Mouse (Mus musculus): ENCODE measurements at regions not wholly inside any gene's neighbourhood (a gene's known extent, or its start where the extent isn't known, plus 50 kb on each side); places are given as distances from the start of the nearest gene placed in this dataset.

GRCm38 (mm10) chr2:64860113-64860512 lies 164.7 kb downstream of the Grb14 start:
- DNase-seq (ENCODE audit: low spot score in 2 of 2), result no peak

- DNase-seq (ENCODE audit: low spot score in 2 of 2), result peak; percentile 64 to 75
Observed at GRCm38 (mm10) chr2:64853918-64854317, 170.9 kb downstream of the Grb14 start.

GRCm38 (mm10) chr2:64852913-64853312 lies 171.9 kb downstream of the Grb14 start:
- DNase-seq (ENCODE audit: low spot score in 2 of 2), result no peak

DNA sequence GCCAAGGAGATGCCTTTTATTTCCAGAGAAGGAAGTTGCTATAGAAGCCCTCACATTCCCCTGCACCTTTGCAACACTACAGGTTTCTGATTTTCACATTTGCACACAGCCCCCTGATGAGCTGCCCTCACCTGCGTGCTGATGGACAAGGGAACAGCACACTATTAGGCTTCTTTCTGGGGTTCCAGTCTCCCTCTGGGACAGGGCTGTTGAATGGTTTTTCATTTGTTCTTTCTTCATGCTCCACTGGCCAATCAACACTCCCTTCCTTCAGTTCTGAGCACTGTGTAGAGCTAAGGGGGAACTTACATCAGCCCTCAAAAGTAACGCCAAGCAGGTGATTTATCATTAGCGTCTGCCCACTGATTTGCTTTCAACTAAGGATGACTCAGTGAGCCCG lies 173.7 kb downstream of the Grb14 start:
- DNase-seq (ENCODE audit: low spot score in 2 of 2), result no peak

DNA sequence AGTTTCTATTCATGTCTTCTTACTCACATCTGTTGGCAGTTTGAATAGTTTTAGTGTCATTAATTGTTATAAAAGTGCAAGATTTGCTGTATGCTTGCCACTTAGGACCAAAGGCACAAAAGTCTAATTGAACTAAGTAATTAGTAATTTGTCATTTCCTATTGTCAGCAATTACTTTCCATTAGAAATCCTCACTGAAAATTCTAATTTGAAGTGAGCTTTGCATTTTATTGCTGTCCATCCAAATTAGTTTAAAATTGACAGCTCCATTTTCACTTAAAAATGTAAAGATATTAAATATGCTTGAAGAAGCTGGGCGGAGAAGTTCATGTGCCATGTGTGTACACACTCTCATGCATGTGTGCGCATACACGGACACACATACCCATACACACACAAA lies 174.1 kb downstream of the Grb14 start:
- no peak for DNase-seq (ENCODE audit: low spot score in 2 of 2)

DNA sequence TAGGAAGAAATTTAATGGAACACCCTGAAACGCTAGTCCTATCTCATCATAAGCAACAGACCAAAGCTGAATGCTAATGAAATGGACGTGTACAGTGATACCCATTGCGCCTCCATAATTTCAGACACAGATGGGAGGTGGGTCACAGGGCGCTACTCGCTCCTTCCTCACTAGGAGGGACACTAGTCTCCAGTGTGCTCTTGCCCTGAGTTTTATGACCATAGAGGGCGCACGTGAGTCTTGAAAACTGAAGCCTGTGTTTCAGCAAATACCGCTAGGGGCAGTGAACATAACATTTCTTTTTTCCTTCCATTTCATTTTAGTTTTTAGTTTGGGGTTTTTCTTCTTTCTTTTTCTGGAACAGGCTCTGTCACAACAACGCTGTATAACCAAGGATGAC lies 200.3 kb downstream of the Grb14 start:
- no peak for DNase-seq (ENCODE audit: low spot score in 2 of 2)

DNA sequence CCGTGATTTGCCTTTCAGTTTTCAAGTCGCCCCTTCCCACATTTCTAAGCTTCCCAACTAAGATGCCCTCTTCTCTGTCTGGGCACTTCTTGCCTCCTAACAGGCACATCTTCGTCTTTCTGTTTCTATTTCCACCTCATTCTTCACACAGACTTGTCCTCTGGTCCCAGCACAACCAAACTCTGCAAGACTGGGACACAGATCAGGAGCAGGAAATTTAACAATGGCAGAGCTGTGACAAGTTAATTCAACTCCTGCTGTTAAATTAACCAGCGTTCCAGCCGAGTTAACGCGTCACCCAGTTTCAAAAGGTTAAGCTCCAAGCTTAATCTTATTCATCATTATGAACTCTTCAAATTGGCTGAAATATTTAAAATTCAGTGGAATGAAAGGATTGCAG lies 200.9 kb downstream of the Grb14 start:
- no peak for DNase-seq (ENCODE audit: low spot score in 2 of 2)

DNA sequence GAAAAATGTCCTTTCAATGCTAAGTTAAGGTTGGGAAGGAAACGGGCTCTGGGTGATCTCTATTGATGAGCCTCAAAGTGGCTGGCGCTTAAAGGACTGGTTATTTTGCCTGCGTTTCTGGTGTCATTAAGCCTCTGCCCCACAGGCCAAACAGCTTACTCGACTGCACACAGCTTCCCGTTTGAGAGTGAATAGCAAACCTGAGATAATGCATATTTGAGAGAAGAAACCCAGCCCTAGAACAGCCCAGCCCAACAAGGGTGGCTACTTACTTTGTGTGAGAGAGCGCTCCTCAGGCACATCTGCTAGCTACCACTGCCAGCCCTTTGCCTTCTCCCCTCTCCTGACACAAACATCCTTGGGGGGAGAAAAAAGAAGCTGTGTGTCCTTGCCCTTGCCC lies 201.7 kb downstream of the Grb14 start:
- DNase-seq (ENCODE audit: low spot score in 2 of 2), result no peak

- DNase-seq (ENCODE audit: low spot score in 2 of 2), result no peak
Observed at GRCm38 (mm10) chr2:64818159-64818558, 206.6 kb downstream of the Grb14 start.
